Mouse (Mus musculus): Measurements from ENCODE around the gene Tssk6.

Tssk6 gene

DNA sequence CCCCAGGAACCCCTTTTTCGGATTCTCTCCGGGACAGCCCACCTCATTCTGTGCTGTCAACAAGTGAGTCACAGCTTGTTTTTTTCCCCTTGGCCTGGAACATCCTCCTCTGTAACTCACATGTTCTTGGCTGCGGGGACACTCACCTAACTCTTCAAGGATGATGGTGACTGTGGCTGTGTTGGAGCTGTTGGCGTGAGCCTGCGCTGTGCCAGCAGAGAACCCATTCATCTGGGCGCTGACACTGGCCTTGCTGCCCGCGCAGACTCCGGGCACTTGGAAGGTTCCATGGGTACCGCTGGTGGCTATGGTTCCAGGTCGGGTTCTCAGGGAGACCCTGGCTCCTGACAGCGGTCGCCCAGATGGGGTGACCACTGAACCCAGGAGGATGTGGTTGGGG is 17.8 kb upstream of the Tssk6 start:
- in situ Hi-C loops (cut with MseI, MboI) = no loop called here

DNA sequence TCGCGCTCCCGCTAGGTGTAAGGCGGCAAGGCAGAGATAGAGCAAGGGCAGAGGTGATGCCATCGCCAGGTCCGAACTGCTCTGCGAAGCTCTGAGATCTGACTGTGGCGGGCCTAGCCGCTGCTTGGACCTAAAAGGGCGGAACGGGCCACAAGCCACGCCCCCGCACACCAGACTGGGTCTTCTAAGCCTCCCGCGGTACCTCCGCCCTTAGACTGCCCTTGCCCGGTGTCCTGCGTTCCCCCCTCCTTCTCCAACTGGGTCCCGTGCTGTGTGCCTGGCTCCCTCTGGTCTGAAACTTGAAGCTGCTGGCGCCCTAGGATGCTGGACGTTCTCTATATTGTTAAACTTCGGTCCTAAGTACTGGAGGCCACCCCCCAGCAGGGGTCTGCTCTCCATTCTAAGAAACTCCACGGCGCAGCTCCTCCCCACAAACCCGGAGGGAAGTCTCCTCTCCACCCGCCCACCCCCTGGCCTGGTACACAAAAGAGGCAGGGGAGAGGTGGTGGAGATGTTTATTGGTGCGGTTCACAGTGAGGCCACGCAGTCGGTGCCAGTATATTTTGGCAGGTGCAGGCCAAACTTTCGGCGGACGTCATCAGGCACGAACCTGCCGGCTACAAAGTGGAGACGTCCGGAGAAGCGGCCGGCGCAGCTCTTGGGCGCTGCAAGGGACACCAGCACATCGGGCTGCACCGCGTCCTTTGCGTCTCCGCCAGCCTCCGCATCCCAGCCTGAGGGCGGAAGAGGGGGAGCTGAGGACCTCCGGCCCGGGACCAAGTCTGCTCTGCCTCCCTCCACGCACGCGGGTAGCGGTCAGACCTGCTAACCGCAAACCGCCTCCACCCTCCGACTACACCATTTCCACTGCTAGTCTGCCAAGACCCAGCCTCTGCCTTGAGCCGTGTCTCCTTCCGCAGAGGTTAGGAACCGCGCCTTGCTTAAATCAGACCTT is 14.4 kb upstream of the Tssk6 start, which contains the start of gene Cilp2:
Cilp2 (minus strand) TSS at position 399 of the 955 bp plus-strand sequence.
- in situ Hi-C loops (cut with MseI, MboI) = no loop called here

GRCm38 (mm10) chr8:69888244-69888866 is 13.6 kb upstream of the Tssk6 start:
- in situ Hi-C loops (cut with MseI, MboI) = no loop called here

- in situ Hi-C loops (cut with MseI, MboI) = no loop called here
These were observed 13.1 kb upstream of the Tssk6 start for GRCm38 (mm10) chr8:69888902-69889301.

GRCm38 (mm10) chr8:69890813-69891241 is 11.2 kb upstream of the Tssk6 start:
- in situ Hi-C loops (cut with MseI, MboI) = no loop called here

GRCm38 (mm10) chr8:69893863-69894262 is 8.1 kb upstream of the Tssk6 start:
- in situ Hi-C loops (cut with MseI, MboI) = no loop called here

DNA sequence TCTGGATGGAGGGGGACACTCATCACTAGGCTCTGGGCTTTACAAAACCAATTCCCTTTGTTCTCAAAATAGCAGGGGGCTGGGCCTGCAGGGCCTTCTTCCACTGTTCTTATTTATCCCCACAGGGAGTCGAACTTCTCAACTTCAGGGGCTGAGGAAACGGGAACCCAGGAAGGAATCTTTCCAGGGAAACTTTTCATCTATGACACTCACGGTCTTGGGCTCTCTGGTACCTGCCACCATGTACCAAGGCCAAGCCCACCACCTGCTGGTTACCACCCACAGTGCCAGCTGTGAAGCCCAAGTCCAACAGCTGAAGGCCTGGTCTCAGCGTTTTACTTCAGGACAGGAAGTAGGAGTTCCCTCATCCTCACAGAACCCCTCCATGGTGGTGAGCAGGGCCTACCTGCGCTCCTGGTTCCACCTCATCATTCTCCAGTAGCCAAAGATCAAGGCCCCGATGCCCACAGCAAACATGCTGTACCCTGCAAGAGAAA is 7.1 kb upstream of the Tssk6 start:
- in situ Hi-C loops (cut with MseI, MboI) = no loop called here

DNA sequence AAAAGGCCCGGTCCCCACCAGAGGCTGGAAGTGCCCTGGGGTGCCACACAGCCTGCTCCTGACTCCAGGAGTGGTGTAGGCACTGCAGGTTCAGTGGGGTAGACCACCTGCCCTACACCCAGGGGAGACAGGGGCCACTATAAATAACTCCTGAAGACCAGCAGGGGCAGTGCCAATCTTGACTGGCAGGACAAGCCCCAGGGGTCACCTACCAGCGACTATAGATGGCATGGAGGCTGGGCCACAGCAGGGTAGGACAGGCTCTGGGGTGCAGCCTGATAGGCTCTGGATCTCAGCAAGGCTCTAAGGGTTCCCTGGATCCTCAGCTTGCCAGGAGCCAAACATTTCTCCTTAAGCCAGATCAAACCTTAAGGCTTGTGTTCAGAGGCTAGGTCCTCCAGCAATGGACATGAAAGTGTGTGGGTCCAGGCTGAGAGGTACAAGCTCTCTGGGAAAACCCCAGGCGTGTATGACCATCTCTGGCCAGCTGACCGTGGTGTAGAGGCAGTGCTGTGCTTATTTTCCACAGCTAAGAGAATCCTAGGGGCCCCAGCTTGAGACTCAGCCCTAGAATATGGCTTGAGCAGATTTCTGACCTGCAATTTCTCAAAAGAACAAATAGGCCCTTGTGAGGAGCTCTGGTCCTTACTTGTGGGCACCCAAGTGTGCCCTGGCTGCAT is 6.1 kb upstream of the Tssk6 start:
- in situ Hi-C loops (cut with MseI, MboI) = no loop called here

DNA sequence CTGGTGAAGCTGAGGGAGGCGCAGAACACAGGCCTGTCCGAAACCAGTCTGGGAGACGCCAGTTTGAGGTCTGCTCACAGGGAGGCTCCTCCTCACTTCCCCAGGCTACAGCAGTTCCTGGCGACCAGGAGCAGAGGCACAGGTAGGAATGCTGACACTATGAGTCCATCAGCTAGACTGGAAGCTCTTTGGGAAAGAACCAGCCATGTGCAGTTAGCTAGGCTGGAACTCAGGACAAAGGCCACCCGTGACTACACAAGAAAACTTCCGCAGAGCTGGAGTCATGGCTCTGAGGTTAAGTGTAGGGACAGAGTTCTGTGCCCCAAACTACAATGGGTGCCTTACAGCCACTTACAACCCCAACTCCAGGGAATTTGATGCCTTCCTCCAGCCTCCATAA is 4.1 kb upstream of the Tssk6 start:
- in situ Hi-C loops (cut with MseI, MboI) = no loop called here

GRCm38 (mm10) chr8:69899876-69900275 is 2.1 kb upstream of the Tssk6 start:
- in situ Hi-C loops (cut with MseI, MboI) = no loop called here

GRCm38 (mm10) chr8:69900895-69901451 is 1.0 kb upstream of the Tssk6 start:
- in situ Hi-C loops (cut with MseI, MboI) = no loop called here

GRCm38 (mm10) chr8:69901484-69902162 is 361 bp upstream of the Tssk6 start:
- in situ Hi-C loops (cut with MseI, MboI) = no loop called here

DNA sequence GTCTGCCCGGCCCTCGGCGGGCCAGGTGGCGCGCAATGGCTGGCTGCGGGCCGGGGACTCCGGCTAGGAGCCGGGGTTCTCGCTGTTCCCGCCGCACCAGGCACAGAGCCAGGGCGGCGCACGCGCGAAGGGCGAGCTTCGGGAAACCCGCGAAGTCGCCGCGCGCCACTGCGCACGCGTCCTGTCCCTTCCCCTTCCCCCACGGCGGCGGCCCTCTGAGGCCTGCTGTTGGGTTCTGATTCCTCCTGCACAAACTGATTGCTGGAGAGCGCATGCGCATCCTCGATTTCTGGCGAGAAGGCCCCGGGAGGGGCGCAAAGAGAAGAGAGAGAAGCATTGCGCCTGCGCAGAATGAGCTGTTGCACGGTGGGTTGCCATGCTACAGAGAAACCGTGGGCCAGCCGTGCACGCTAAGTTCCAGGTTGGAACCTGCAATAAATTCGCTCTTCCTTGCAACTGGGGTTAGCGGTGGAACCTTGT is 1.1 kb downstream of the Tssk6 start:
- in situ Hi-C loops (cut with MseI, MboI) = no loop called here

GRCm38 (mm10) chr8:69904096-69904495 is 2.1 kb downstream of the Tssk6 start:
- in situ Hi-C loops (cut with MseI, MboI) = no loop called here

DNA sequence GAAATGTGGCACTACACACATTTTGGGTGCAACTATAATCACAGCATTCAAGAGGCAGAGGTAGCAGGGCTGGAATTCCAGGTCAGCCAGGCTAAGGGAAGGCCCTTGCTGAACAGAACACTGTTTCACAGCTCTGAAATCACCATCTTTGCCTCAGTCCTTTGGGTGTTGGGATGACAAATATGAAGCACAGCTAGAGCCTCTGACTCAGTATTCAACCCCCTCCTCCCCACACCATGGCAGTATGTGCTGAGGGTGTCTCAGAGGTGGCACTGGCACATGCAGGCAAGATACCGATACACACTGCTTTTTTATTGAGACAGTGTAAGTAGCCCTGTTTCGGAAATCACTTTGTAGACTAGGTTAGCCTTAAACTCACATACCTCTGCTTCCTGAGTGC is 4.3 kb downstream of the Tssk6 start:
- in situ Hi-C loops (cut with MseI, MboI) = no loop called here

GRCm38 (mm10) chr8:69907106-69907505 is 5.1 kb downstream of the Tssk6 start:
- in situ Hi-C loops (cut with MseI, MboI) = no loop called here

DNA sequence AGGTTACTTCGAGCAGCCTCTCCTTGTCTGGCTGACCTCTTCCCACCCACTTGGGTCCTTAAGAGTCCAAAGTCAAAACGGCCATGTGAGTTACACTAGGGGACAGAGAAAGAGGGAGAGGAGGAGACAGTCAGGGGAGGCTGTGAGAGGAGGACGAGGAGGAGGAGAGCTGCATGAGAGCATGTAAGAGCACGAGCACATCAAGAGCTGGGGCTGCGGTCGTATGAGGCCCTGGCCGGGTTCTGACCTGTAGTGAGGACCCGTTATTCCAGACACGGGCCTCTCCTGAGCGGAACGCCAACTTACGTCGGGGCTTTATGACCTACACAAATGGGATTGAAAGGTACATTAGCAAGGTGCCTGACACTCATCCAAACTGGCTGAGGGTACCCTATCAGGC is 9.9 kb downstream of the Tssk6 start:
- in situ Hi-C loops (cut with MseI, MboI) = no loop called here

DNA sequence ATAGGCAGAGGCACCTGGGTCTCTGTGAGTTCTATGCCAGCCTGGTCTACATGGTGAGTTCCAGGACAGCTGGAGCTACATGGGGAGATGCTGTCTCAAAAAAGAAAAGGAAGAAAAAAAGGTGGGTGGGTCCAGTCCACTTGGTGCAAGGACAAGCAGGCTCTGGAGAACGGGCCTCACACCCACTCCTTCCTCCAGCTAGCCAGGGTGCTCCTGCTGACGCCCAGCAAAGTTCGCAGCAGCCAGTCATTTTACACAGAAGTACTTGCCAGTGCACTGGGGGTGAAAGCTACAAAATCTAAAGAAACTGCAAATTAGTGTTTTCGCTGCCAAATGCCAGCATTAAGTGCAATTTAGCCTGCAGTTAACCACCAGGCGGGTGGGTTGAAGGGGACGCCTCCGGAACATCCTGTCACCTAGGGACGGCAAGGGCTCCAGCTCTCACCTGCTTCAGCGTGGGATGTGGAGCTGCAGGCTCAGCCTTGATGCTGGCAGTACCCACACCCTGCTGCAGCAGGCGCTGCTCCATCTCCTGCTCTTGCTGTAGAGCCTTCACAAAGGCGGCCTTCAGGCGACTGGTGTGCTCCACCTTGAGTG is 10.6 kb downstream of the Tssk6 start:
- in situ Hi-C loops (cut with MseI, MboI) = no loop called here

GRCm38 (mm10) chr8:69914526-69914925 is 12.5 kb downstream of the Tssk6 start:
- in situ Hi-C loops (cut with MseI, MboI) = no loop called here

DNA sequence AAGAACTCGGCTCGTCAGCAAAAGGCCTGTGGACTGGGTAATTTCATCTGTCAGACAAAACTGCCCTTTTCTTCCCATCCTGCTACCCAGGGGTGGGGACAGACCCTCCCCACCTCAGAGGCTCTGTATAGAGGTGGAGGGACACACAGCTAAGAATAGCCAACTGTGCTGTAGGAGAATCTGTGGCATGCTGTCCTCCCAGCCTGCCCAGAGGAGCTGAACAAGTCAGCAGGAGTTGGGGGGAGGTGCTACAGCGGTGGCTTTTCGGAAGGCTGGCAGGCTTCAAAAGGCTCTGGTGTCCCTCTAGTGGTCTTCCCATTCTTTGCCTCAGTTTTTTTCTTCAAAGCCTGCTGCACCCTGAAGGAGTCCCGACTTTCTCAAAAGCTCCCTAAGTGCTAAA is 13.8 kb downstream of the Tssk6 start:
- in situ Hi-C loops (cut with MseI, MboI) = no loop called here

DNA sequence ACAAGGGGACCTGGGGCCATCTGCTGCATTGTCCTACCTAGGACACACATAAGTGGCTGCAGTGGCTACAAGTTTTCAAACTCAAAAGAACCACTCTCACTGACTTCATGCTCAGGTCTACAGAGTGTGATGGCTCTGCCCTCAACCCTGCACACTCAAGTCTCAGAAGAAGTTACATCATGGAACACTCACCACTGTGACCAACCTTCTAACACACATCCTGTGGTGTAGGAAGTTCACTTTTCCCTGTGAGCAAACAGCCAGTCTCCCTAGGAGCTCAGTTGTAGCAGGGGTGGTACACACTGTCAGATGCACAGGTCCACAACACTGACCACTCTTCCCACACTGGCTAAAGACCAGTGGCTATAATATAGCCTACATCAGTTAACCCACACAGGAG is 16.5 kb downstream of the Tssk6 start:
- in situ Hi-C loops (cut with MseI, MboI) = no loop called here
